Mouse (Mus musculus): ENCODE measurements around the gene Klrg1.
A peak's percentile ranks its signal among the peaks of the same experiment; 100 is the strongest.

- no peak for TF ChIP-seq POLR2A (IDR thresholded peaks at IDR 0.05; ENCODE audit: insufficient read depth, low read depth, low read length)
- peak; percentile 49 for TF ChIP-seq CTCF (IDR thresholded peaks at IDR 0.05)
- TF ChIP-seq EP300 (IDR thresholded peaks at IDR 0.05; ENCODE audit: insufficient read depth, low read depth, low read length), result no peak
These were observed 30.5 kb downstream of the Klrg1 start for GRCm38 (mm10) chr6:122252146-122252545.
